Mouse (Mus musculus) myocyte (in vitro differentiated cells): ENCODE measurements around the gene Mvd.

Experiments
- CEBPB ChIP-seq: IDR thresholded peaks from 2 replicates; pipeline ENCODE4 v1.6.1; 2011; ENCODE audit warnings: mild to moderate bottlenecking, moderate library complexity; ENCODE audit not compliant: poor library complexity, insufficient read depth, severe bottlenecking
- E2F4 ChIP-seq: IDR thresholded peaks from one replicate; pipeline ENCODE4 v1.6.1; 2011; ENCODE audit warnings: mild to moderate bottlenecking, control low read depth, moderate library complexity; ENCODE audit not compliant: insufficient read depth
- MAX ChIP-seq: IDR thresholded peaks from one replicate; pipeline ENCODE4 v1.6.1; 2011; ENCODE audit warnings: low read depth, mild to moderate bottlenecking, control low read depth
- MYOD1 ChIP-seq, 3 experiments: IDR thresholded peaks; one replicate each; pipeline ENCODE4 v1.6.1; 2011; ENCODE audit warnings: control low read depth in 2 of 3, low read depth in 2 of 3, mild to moderate bottlenecking in 2 of 3, moderate library complexity in 1 of 3; ENCODE audit not compliant: insufficient read length in 2 of 3, control insufficient read depth in 1 of 3
- POLR2A ChIP-seq: IDR thresholded peaks from one replicate; pipeline ENCODE4 v1.6.1; 2011; ENCODE audit warnings: low read depth, mild to moderate bottlenecking, control low read depth, moderate library complexity; ENCODE audit not compliant: insufficient read length
- POLR2AphosphoS2 ChIP-seq: IDR thresholded peaks from one replicate; pipeline ENCODE4 v1.6.1; 2011; ENCODE audit warnings: low read depth, control low read depth; ENCODE audit not compliant: insufficient read length
- SRF ChIP-seq: IDR thresholded peaks from one replicate; pipeline ENCODE4 v1.6.1; 2011; ENCODE audit warnings: low read depth; ENCODE audit not compliant: control insufficient read depth, insufficient read length
- TCF12 ChIP-seq: IDR thresholded peaks from one replicate; pipeline ENCODE4 v1.6.1; 2011; ENCODE audit warnings: mild to moderate bottlenecking, control low read depth; ENCODE audit not compliant: poor library complexity, insufficient read depth, severe bottlenecking
- TCF3 ChIP-seq: IDR thresholded peaks from one replicate; pipeline ENCODE4 v1.6.1; 2011; ENCODE audit warnings: low read depth, control low read depth; ENCODE audit not compliant: insufficient read length
- USF1 ChIP-seq: IDR thresholded peaks from one replicate; pipeline ENCODE4 v1.6.1; 2011; ENCODE audit warnings: low read depth, mild to moderate bottlenecking, control low read depth, moderate library complexity

DNA sequence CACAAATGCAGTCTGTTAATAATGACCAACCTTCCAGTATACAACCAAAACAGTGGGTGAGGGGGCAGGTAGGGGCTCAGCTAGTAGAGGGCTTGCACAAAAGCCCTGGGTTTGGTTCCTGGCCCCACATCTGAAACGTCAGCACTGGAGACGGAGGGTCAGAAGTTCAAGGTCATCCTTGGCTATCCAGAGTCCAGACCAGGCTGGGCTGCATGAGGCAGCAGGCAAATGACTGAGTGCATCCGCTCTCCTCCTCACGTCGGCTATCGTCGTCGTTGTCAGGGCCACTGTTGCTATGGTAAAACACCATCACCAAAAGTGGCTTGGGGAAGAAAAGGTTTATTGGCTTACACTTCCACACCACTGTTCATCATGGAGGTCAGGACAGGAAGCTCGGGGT lies 28.9 kb downstream of the Mvd start:
- no peak for TF ChIP-seq POLR2A
- TF ChIP-seq USF1 = no peak
- no peak for TF ChIP-seq MAX
- TF ChIP-seq TCF12 = no peak
- no peak for TF ChIP-seq E2F4
- TF ChIP-seq TCF3 = no peak
- TF ChIP-seq CEBPB = no peak
- TF ChIP-seq POLR2AphosphoS2 = no peak
- no peak for TF ChIP-seq MYOD1 (IDR thresholded peaks at IDR 0.05; ENCODE audit: control insufficient read depth in 1 of 3, insufficient read length in 2 of 3, low read depth in 2 of 3)
- no peak for TF ChIP-seq SRF
